Mouse (Mus musculus) heart, postnatal 0 days (tissue): ENCODE data around the gene Plxna1. TPM values are rescaled to one million over a fixed set of nuclear protein-coding genes. Genes with fewer than 3 reads are reported as not detected.

Source experiments
- ATAC-seq: fragments of 200-750 bp; cut with Nextera tagmentation; 2 replicates; pipeline ENCODE4 v1.8.0; 2017; ENCODE audit warnings: low read depth, moderate number of reproducible peaks, moderate library complexity; ENCODE audit not compliant: insufficient read depth
- DNase-seq: peaks from one replicate; pipeline ENCODE4 v3.0.0-alpha.2; 2016; ENCODE audit warnings: low spot score
- H3K27ac ChIP-seq: fragments of 300-500 bp; sonication (generic); 2 replicates; pipeline ENCODE4 v1.5.1; 2014; ENCODE audit warnings: low read depth, mild to moderate bottlenecking
- H3K27me3 ChIP-seq: fragments of 300-500 bp; sonication (generic); 2 replicates; pipeline ENCODE4 v1.6.1; 2014; ENCODE audit warnings: low read length, mixed read lengths; ENCODE audit not compliant: control insufficient read depth, insufficient read depth
- H3K36me3 ChIP-seq: fragments of 300-500 bp; sonication (generic); replicated peaks from 2 replicates; pipeline ENCODE4 v1.6.1; 2014; ENCODE audit warnings: low read length, mixed read lengths; ENCODE audit not compliant: control insufficient read depth, insufficient read depth
- H3K4me1 ChIP-seq: fragments of 300-500 bp; sonication (generic); 2 replicates; pipeline ENCODE4 v1.6.1; 2014; ENCODE audit warnings: antibody characterized with exemption; ENCODE audit not compliant: control insufficient read depth, insufficient read depth
- H3K4me2 ChIP-seq: fragments of 300-500 bp; sonication (generic); 2 replicates; pipeline ENCODE4 v1.6.1; 2014; ENCODE audit warnings: low read depth, mild to moderate bottlenecking, low read length, moderate library complexity
- H3K4me3 ChIP-seq: fragments of 300-500 bp; sonication (generic); 2 replicates; pipeline ENCODE4 v1.5.1; 2014; ENCODE audit warnings: low read depth, low read length
- H3K9ac ChIP-seq: fragments of 300-500 bp; sonication (generic); replicated peaks from 2 replicates; pipeline ENCODE4 v1.6.1; 2014; ENCODE audit warnings: low read depth, low read length, mixed read lengths
- H3K9me3 ChIP-seq: fragments of 300-500 bp; sonication (generic); replicated peaks from 2 replicates; pipeline ENCODE4 v1.6.1; 2016; ENCODE audit warnings: low read length; ENCODE audit not compliant: control insufficient read depth
- CTCF ChIP-seq: IDR thresholded peaks from 2 replicates; pipeline ENCODE4 v1.5.1; 2016; ENCODE audit warnings: antibody characterized with exemption, control low read depth, low read depth
- EP300 ChIP-seq: IDR thresholded peaks from 2 replicates; pipeline ENCODE4 v1.6.1; 2016; ENCODE audit warnings: antibody characterized with exemption, low read depth
- WGBS: fragments of 180-500 bp; shearing (Covaris S2); extraction: QIAGEN DNeasy Blood & Tissue Kit; methylation state at CpG from one replicate; pipeline ENCODE4 v1.1.7; 2014; 5-methylcytosine and 5-hydroxymethylcytosine counted together
- polyA plus RNA-seq: library from polyadenylated mRNA; unstranded; fragments of >200 nt; fragmentation: Nextera tagmentation; extraction: Ambion mirVana; gene quantifications from 2 replicates; pipeline ENCODE4 v1.2.1, GENCODE M21; 2015
- total RNA-seq: library from RNA; depleted of rRNA; stranded (reverse); fragments of >200 nt; gene quantifications from 2 replicates; pipeline ENCODE4 v1.2.3, GENCODE M21; 2014; ENCODE audit warnings: low replicate concordance

Plxna1 gene
- total and polyA plus RNA-seq, 2 experiments from 2014 or later = 8.1 to 30.4 TPM

GRCm38 (mm10) chr6:89285561-89286285 lies 76.7 kb downstream of the Plxna1 start:
- no peak for TF ChIP-seq EP300
- no peak for TF ChIP-seq CTCF
- ATAC-seq (no peak), DNase-seq (no peak)
- 63% methylated on average over 9 of the region's 9 CpGs for WGBS
- H3K27me3 ChIP-seq = no peaks in the 10 kb centered on the region
- H3K9me3 ChIP-seq = no peaks in the 10 kb centered on the region
- H3K27ac ChIP-seq = no peak overlapping the region
- no peak overlapping the region for H3K4me3 ChIP-seq
- H3K4me2 ChIP-seq = no peak overlapping the region
- H3K36me3 ChIP-seq = no peaks in the 10 kb centered on the region
- H3K9ac ChIP-seq = no peak overlapping the region
- H3K4me1 ChIP-seq = no peaks in the 10 kb centered on the region

- Histone ChIP-seq H3K36me3 (no peaks in the 10 kb centered on the region), H3K27ac (no peak overlapping the region), H3K27me3 (no peaks in the 10 kb centered on the region), H3K9me3 (no peaks in the 10 kb centered on the region), H3K9ac (no peak overlapping the region), H3K4me2 (no peak overlapping the region), H3K4me3 (no peak overlapping the region), H3K4me1 (no peaks in the 10 kb centered on the region)
- TF ChIP-seq CTCF (no peak), EP300 (no peak)
- ATAC-seq (no peak), DNase-seq (no peak)
Measured at GRCm38 (mm10) chr6:89285116-89285515, 77.3 kb downstream of the Plxna1 start.

GRCm38 (mm10) chr6:89283095-89283494 lies 79.3 kb downstream of the Plxna1 start:
- no peaks in the 10 kb centered on the region for H3K4me1 ChIP-seq
- H3K9ac ChIP-seq = no peak overlapping the region
- no peak overlapping the region for H3K4me2 ChIP-seq
- H3K4me3 ChIP-seq = no peak overlapping the region
- H3K36me3 ChIP-seq = no peaks in the 10 kb centered on the region
- ATAC-seq = no peak
- WGBS = 89% methylated on average over 4 of the region's 4 CpGs
- no peak for TF ChIP-seq EP300
- TF ChIP-seq CTCF = no peak
- H3K9me3 ChIP-seq = no peaks in the 10 kb centered on the region
- no peak overlapping the region for H3K27ac ChIP-seq
- H3K27me3 ChIP-seq = no peaks in the 10 kb centered on the region
- DNase-seq = no peak

- H3K9me3 ChIP-seq = no peaks in the 10 kb centered on the region
- no peak for TF ChIP-seq CTCF
- no peak for TF ChIP-seq EP300
- H3K36me3 ChIP-seq = no peaks in the 10 kb centered on the region
- H3K27ac ChIP-seq = no peak overlapping the region
- no peak overlapping the region for H3K4me3 ChIP-seq
- H3K27me3 ChIP-seq = no peaks in the 10 kb centered on the region
- no peak overlapping the region for H3K4me2 ChIP-seq
- WGBS = 57% methylated on average over 5 of the region's 5 CpGs
- H3K9ac ChIP-seq = no peak overlapping the region
- no peak for ATAC-seq
- no peaks in the 10 kb centered on the region for H3K4me1 ChIP-seq
- no peak for DNase-seq
Measured at GRCm38 (mm10) chr6:89282626-89283025, 79.8 kb downstream of the Plxna1 start.

- no peak for ATAC-seq
- no peak overlapping the region for H3K4me2 ChIP-seq
Measured at GRCm38 (mm10) chr6:89281492-89282332, 80.7 kb downstream of the Plxna1 start.

More at GRCm38 (mm10) chr6:89281492-89282332, 80.7 kb downstream of the Plxna1 start:
- Histone ChIP-seq H3K9me3 (no peaks in the 10 kb centered on the region), H3K4me1 (no peaks in the 10 kb centered on the region), H3K27ac (no peak overlapping the region), H3K4me3 (no peak overlapping the region), H3K9ac (no peak overlapping the region), H3K36me3 (no peaks in the 10 kb centered on the region), H3K27me3 (no peaks in the 10 kb centered on the region)
- no peak for DNase-seq
- 36% methylated on average over 16 of the region's 16 CpGs for WGBS
- TF ChIP-seq EP300 (no peak), CTCF (no peak)
